Mouse (Mus musculus): Measurements from ENCODE around the gene Nr6a1. TPM values are rescaled to one million over a fixed set of nuclear protein-coding genes. Genes with fewer than 3 reads are reported as not detected.

Nr6a1 gene
- polyA plus RNA-seq, 1 experiment from 2014 or later = 1.6 TPM

Small RNA genes lying within 50 kb of the gene (microRNA-seq; reads per million reads assigned to microRNA genes)
- gene Mir181a-2 (488 reads per million, percentile 70 among the genes with 10 or more reads in this experiment), gene Mir181b-2 (2,240 reads per million, percentile 84 among the genes with 10 or more reads in this experiment)

Other genes starting within 250 kb of the Nr6a1 start
- 0.58 and 1.0 TPM in 2 replicates for gene Nr5a1, start 213.1 kb downstream of the Nr6a1 start, polyA plus RNA-seq (2015; fragmentation: Nextera tagmentation; extraction: Ambion mirVana)
- gene Olfml2a, start 4.3 kb upstream of the Nr6a1 start, polyA plus RNA-seq (2015; fragmentation: Nextera tagmentation; extraction: Ambion mirVana) = 3.6 and 4.6 TPM in 2 replicates
- gene Wdr38, start 69.8 kb upstream of the Nr6a1 start, polyA plus RNA-seq (2015; fragmentation: Nextera tagmentation; extraction: Ambion mirVana) = 1.8 and 1.9 TPM in 2 replicates
- 129 and 136 TPM in 2 replicates for gene Arpc5l, start 77.7 kb upstream of the Nr6a1 start, polyA plus RNA-seq (2015; fragmentation: Nextera tagmentation; extraction: Ambion mirVana)
- gene Rpl35, start 77.9 kb upstream of the Nr6a1 start, polyA plus RNA-seq (2015; fragmentation: Nextera tagmentation; extraction: Ambion mirVana) = 523 and 527 TPM in 2 replicates
- gene Golga1, start 137.9 kb upstream of the Nr6a1 start, polyA plus RNA-seq (2015; fragmentation: Nextera tagmentation; extraction: Ambion mirVana) = 34.5 and 38.2 TPM in 2 replicates